Mouse (Mus musculus) ES-E14 (cell line): ENCODE measurements around the gene Adgrd1.

Experiments
- CHD2 ChIP-seq: IDR thresholded peaks from 2 replicates; pipeline ENCODE4 v1.6.1; 2014; ENCODE audit warnings: mild to moderate bottlenecking, low read depth, low read length, inconsistent platforms
- HCFC1 ChIP-seq: IDR thresholded peaks from 2 replicates; pipeline ENCODE4 v1.6.1; 2012; ENCODE audit warnings: low read length, inconsistent platforms, borderline replicate concordance; ENCODE audit not compliant: insufficient read depth
- MAFK ChIP-seq: IDR thresholded peaks from 2 replicates; pipeline ENCODE4 v1.6.1; 2014; ENCODE audit warnings: mild to moderate bottlenecking, low read depth, low read length, inconsistent platforms; ENCODE audit not compliant: insufficient read depth
- ZNF384 ChIP-seq: IDR thresholded peaks from 2 replicates; pipeline ENCODE4 v1.6.1; 2012; ENCODE audit warnings: low read depth, low read length, inconsistent platforms

DNA sequence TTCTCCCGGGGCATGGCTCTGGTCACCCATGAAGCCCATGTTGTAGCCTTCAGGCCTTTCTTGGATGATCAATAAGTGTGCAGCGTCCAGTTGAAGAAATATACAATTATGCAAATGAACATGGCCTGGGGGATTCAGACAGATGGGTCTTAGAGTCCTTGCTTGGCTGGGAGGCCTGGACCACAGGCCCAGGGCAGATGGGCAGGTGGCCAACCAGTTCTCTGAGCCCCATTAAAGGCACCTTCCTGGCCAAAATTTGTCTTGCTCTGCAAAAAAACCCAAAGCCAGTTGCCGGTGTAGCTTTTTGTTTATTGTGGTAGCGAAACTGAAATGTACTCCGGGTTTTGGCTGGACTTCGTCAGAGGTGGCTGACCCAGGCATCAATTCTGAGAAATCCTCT, 92.5 kb downstream of the Adgrd1 start:
- no peak for TF ChIP-seq ZNF384
- no peak for TF ChIP-seq MAFK
- TF ChIP-seq CHD2: no peak
- no peak for TF ChIP-seq HCFC1
